Mouse (Mus musculus): ENCODE results near the gene Zfp710. TPM values are rescaled to one million over a fixed set of nuclear protein-coding genes. Genes with fewer than 3 reads are reported as not detected.

The Zfp710 gene
- total and polyA plus RNA-seq, 3 experiments = 7.6 to 16.2 (median 14.4) TPM

GRCm38 (mm10) chr7:80059064-80059838 is 34.6 kb downstream of the Zfp710 start:
- in situ Hi-C loops (cut with MboI; ENCODE audit: low pct_ligation_motif_present, low pct_unique_long_range_greater_than_20kb, low sequenced_read_pairs) (no loop called here), dilution Hi-C loops (cut with MboI; ENCODE audit: extremely low pct_ligation_motif_present, extremely low pct_unique_long_range_greater_than_20kb, low sequenced_read_pairs) (no loop called here)
- Histone ChIP-seq H3K27me3 (replicated peaks) (no peaks in the 10 kb centered on the region), H3K9ac (ENCODE audit: insufficient read depth, low read depth) (peak overlapping the region; percentile 56), H3K4me1 (ENCODE audit: control insufficient read depth in 1 of 2, insufficient read depth in 2 of 2) (peaks cover 53 to 89% of the 10 kb centered on the region in 2 experiments), H3K4me2 (ENCODE audit: insufficient read depth, low read depth, poor library complexity, severe bottlenecking) (peak overlapping the region; percentile 79), H3K36me3 (replicated peaks in 1 of 2; ENCODE audit: control insufficient read depth in 1 of 2, insufficient read depth in 1 of 2, low read length in 1 of 2) (peaks cover 0 to 22% of the 10 kb centered on the region in 2 experiments), H3K4me3 (replicated peaks in 1 of 3; ENCODE audit: low read depth in 2 of 3, low read length in 2 of 3, poor library complexity in 1 of 3) (peak overlapping the region; percentile 16 to 32 (median 23)), H3K9me3 (replicated peaks; ENCODE audit: low read length) (no peaks in the 10 kb centered on the region), H3K27ac (ENCODE audit: insufficient read depth, low read depth) (peak overlapping the region; percentile 98), H3K79me2 (replicated peaks; ENCODE audit: control insufficient read depth, extremely low read depth, insufficient read depth, poor library complexity, severe bottlenecking) (peaks cover 31% of the 10 kb centered on the region)
- TF ChIP-seq ZMIZ1 (IDR thresholded peaks at IDR 0.05; ENCODE audit: low read depth, low read length) = 0 out of 2 replicates have a peak, but pooled peaks have one; percentile 62
- TF ChIP-seq ETS1 (conservative IDR thresholded peaks at IDR 0.05; ENCODE audit: low read depth, low read length) = peak; percentile 62
- TF ChIP-seq UBTF (IDR thresholded peaks at IDR 0.05; ENCODE audit: low read depth, low read length) = peak; percentile 7
- 0 out of 2 replicates have a peak, but pooled peaks have one; percentile 26 for TF ChIP-seq NRF1 (IDR thresholded peaks at IDR 0.05; ENCODE audit: low read depth, low read length)
- TF ChIP-seq RAD21 (IDR thresholded peaks at IDR 0.05; ENCODE audit: low read depth, low read length) = no peak
- peak; percentile 58; the same call in 1 of the 2 replicates for TF ChIP-seq RCOR1 (conservative IDR thresholded peaks at IDR 0.05; ENCODE audit: low read depth, low read length)
- TF ChIP-seq E2F4 (IDR thresholded peaks at IDR 0.05; ENCODE audit: insufficient replicate concordance, low read depth, low read length) = no peak
- 0 out of 2 replicates have a peak, but pooled peaks have one; percentile 42 for TF ChIP-seq NELFE (IDR thresholded peaks at IDR 0.05; ENCODE audit: low read depth, low read length)
- TF ChIP-seq USF2 (conservative IDR thresholded peaks at IDR 0.05; ENCODE audit: low read depth, low read length) = no peak
- peak; percentile 22; the same call in 1 of the 2 replicates for TF ChIP-seq ELF1 (IDR thresholded peaks at IDR 0.05; ENCODE audit: low read depth, low read length)
- TF ChIP-seq HCFC1 (IDR thresholded peaks at IDR 0.05; ENCODE audit: low read depth, low read length) = peak; percentile 7; the same call in 1 of the 2 replicates
- TF ChIP-seq PAX5 (IDR thresholded peaks at IDR 0.05; ENCODE audit: low read length) = no peak
- 0 out of 2 replicates have a peak, but pooled peaks have one; percentile 36 for TF ChIP-seq CHD2 (IDR thresholded peaks at IDR 0.05; ENCODE audit: low read length)
- TF ChIP-seq BHLHE40 (IDR thresholded peaks at IDR 0.05; ENCODE audit: low read depth, low read length) = peak; percentile 39
- peak; percentile 96 for TF ChIP-seq CHD1 (IDR thresholded peaks at IDR 0.05; ENCODE audit: low read depth, low read length)
- TF ChIP-seq SIN3A (IDR thresholded peaks at IDR 0.05; ENCODE audit: low read length) = no peak; the same call in 1 of the 2 replicates
- TF ChIP-seq EP300 (IDR thresholded peaks at IDR 0.05; ENCODE audit: low read length) = peak; percentile 64
- TF ChIP-seq MXI1 (IDR thresholded peaks at IDR 0.05; ENCODE audit: low read depth, low read length) = 0 out of 2 replicates have a peak, but pooled peaks have one; percentile 16
- peak; percentile 58 for TF ChIP-seq JUND (conservative IDR thresholded peaks at IDR 0.05; ENCODE audit: low read depth, low read length)
- TF ChIP-seq GABPA (IDR thresholded peaks at IDR 0.05; ENCODE audit: insufficient replicate concordance, low read depth, low read length) = no peak
- TF ChIP-seq ZNF384 (IDR thresholded peaks at IDR 0.05; ENCODE audit: low read depth, low read length) = peak; percentile 7; the same call in 1 of the 2 replicates
- peak; percentile 57 for TF ChIP-seq MEF2A (IDR thresholded peaks at IDR 0.05; ENCODE audit: borderline replicate concordance, low read depth, low read length)
- no peak for TF ChIP-seq ZKSCAN1 (IDR thresholded peaks at IDR 0.05; ENCODE audit: borderline replicate concordance, low read depth, low read length)
- peak; percentile 5; the same call in 1 of the 2 replicates for TF ChIP-seq MAFK (IDR thresholded peaks at IDR 0.05; ENCODE audit: insufficient replicate concordance, low read length)
- peak; percentile 48 for TF ChIP-seq POLR2A (IDR thresholded peaks at IDR 0.05; ENCODE audit: low read depth, low read length)
- no peak for TF ChIP-seq POLR2AphosphoS2 (IDR thresholded peaks at IDR 0.05; ENCODE audit: low read depth, low read length)
- TF ChIP-seq TCF12 (IDR thresholded peaks at IDR 0.05; ENCODE audit: low read depth, low read length) = no peak; the same call in none of the 2 replicates
- no peak for TF ChIP-seq TBP (conservative IDR thresholded peaks at IDR 0.05; ENCODE audit: low read depth, low read length)
- 0 out of 2 replicates have a peak, but pooled peaks have one; percentile 36 for TF ChIP-seq JUN (IDR thresholded peaks at IDR 0.05; ENCODE audit: insufficient read depth, low read depth, low read length)
- no peak for TF ChIP-seq KAT2A (IDR thresholded peaks at IDR 0.05; ENCODE audit: insufficient replicate concordance, low read length)
- TF ChIP-seq CTCF (conservative IDR thresholded peaks at IDR 0.05 in 1 of 2, IDR thresholded peaks at IDR 0.05 in 1 of 2; ENCODE audit: low read depth in 2 of 2, low read length in 2 of 2) = no peak
- no peak for TF ChIP-seq ZC3H11A (IDR thresholded peaks at IDR 0.05; ENCODE audit: low read depth, low read length)
- no peak for TF ChIP-seq USF1 (IDR thresholded peaks at IDR 0.05; ENCODE audit: low read depth, low read length)
- TF ChIP-seq MAZ (IDR thresholded peaks at IDR 0.05; ENCODE audit: low read depth, low read length) = no peak; the same call in 1 of the 2 replicates
- peak; percentile 56 for TF ChIP-seq IRF4 (IDR thresholded peaks at IDR 0.05; ENCODE audit: low read depth, low read length)
- TF ChIP-seq MAX (IDR thresholded peaks at IDR 0.05; ENCODE audit: low read length) = peak; percentile 63
- no peak for TF ChIP-seq SMC3 (IDR thresholded peaks at IDR 0.05; ENCODE audit: low read depth, low read length)
- 0 out of 2 replicates have a peak, but pooled peaks have one; percentile 20 for TF ChIP-seq MYC (IDR thresholded peaks at IDR 0.05; ENCODE audit: low read depth, low read length)
- DNase-seq (ENCODE audit: extremely low read depth) = peak; percentile 68

All from CH12.LX (cell line).